ENCODE assay signal across 8 mouse cellular contexts in genomic region chr11:116110131-116110530, GRCm38 (mm10). TPM values are rescaled to one million over a fixed set of nuclear protein-coding genes. Genes with fewer than 3 reads are reported as not detected.
DNase-seq lines count a peak whose midpoint lies in the region; ATAC-seq and TF ChIP-seq lines count a peak whose summit lies in the region.

No protein-coding gene starts in this region.

- peak; percentile 39 for DNase-seq in left cerebral cortex, postnatal 4 days
- DNase-seq in left cerebral cortex, postnatal 36 days (ENCODE audit: low spot score in 2 of 2): no peak
- no peak for DNase-seq in forebrain, postnatal 0 days
- DNase-seq in hindbrain, embryonic 11.5 days (ENCODE audit: low spot score): peak; percentile 34
- DNase-seq in limb, embryonic 14.5 days (ENCODE audit: low spot score): no peak
- DNase-seq in embryo, embryonic 10.5 days (ENCODE audit: low spot score): no peak
- no peak for DNase-seq in left cerebral cortex, adult 18-20 months (ENCODE audit: low spot score in 2 of 2)

- H3K4me2 ChIP-seq in forebrain, postnatal 0 days (ENCODE audit: low read depth): peak overlapping the region; percentile 56
- H3K4me2 ChIP-seq in hindbrain, embryonic 11.5 days (replicated peaks; ENCODE audit: low read depth, low read length): peak overlapping the region; percentile 25
- H3K4me2 ChIP-seq in limb, embryonic 14.5 days (replicated peaks; ENCODE audit: low read depth, low read length, severe bottlenecking): peak overlapping the region; percentile 69
- peak overlapping the region; percentile 49 for H3K4me2 ChIP-seq in midbrain, embryonic 15.5 days

- no peak for TF ChIP-seq CTCF in forebrain, postnatal 0 days (IDR thresholded peaks at IDR 0.05; ENCODE audit: low read depth)

- H3K27me3 ChIP-seq in forebrain, postnatal 0 days (ENCODE audit: insufficient read depth, low read length): peaks cover 42% of the 10 kb centered on the region
- H3K27me3 ChIP-seq in hindbrain, embryonic 11.5 days (ENCODE audit: control insufficient read depth, insufficient read depth, low read length): peaks cover 54% of the 10 kb centered on the region
- H3K27me3 ChIP-seq in limb, embryonic 14.5 days (ENCODE audit: control insufficient read depth, insufficient read depth, low read length): peaks cover 48% of the 10 kb centered on the region
- peaks cover 64% of the 10 kb centered on the region for H3K27me3 ChIP-seq in midbrain, embryonic 15.5 days (replicated peaks)

- H3K4me1 ChIP-seq in forebrain, postnatal 0 days (ENCODE audit: insufficient read depth): no peaks in the 10 kb centered on the region
- H3K4me1 ChIP-seq in hindbrain, embryonic 11.5 days (replicated peaks; ENCODE audit: control insufficient read depth, insufficient read depth, low read length): peaks cover 8% of the 10 kb centered on the region
- peaks cover 28% of the 10 kb centered on the region for H3K4me1 ChIP-seq in limb, embryonic 14.5 days (ENCODE audit: control insufficient read depth, insufficient read depth, low read length)
- H3K4me1 ChIP-seq in midbrain, embryonic 15.5 days: peaks cover 32% of the 10 kb centered on the region

- H3K9ac ChIP-seq in forebrain, postnatal 0 days: 0 out of 2 replicates have a peak overlapping the region, but pooled peaks have one; percentile 33
- H3K9ac ChIP-seq in hindbrain, embryonic 11.5 days (ENCODE audit: low read depth, low read length): no peak overlapping the region
- H3K9ac ChIP-seq in limb, embryonic 14.5 days (ENCODE audit: low read depth, low read length, severe bottlenecking): peak overlapping the region; percentile 61
- H3K9ac ChIP-seq in midbrain, embryonic 15.5 days: no peak overlapping the region

- no peaks in the 10 kb centered on the region for H3K36me3 ChIP-seq in forebrain, postnatal 0 days (ENCODE audit: insufficient read depth)
- no peaks in the 10 kb centered on the region for H3K36me3 ChIP-seq in hindbrain, embryonic 11.5 days (ENCODE audit: control insufficient read depth, insufficient read depth, low read length)
- H3K36me3 ChIP-seq in limb, embryonic 14.5 days (ENCODE audit: control insufficient read depth, insufficient read depth, low read length): no peaks in the 10 kb centered on the region
- H3K36me3 ChIP-seq in midbrain, embryonic 15.5 days (replicated peaks): no peaks in the 10 kb centered on the region

- WGBS in forebrain, postnatal 0 days: 2% methylated on average over 34 of the region's 35 CpGs
- 4% methylated on average over 22 of the region's 35 CpGs for WGBS in hindbrain, embryonic 11.5 days
- WGBS in limb, embryonic 14.5 days: under 1% methylated on average over 21 of the region's 35 CpGs
- WGBS in midbrain, embryonic 15.5 days: 2% methylated on average over 35 of the region's 35 CpGs

- peak overlapping the region; percentile 32 for H3K4me3 ChIP-seq in forebrain, postnatal 0 days (ENCODE audit: low read depth, low read length)
- H3K4me3 ChIP-seq in hindbrain, embryonic 11.5 days (ENCODE audit: low read depth, low read length): peak overlapping the region; percentile 21
- peak overlapping the region; percentile 52 for H3K4me3 ChIP-seq in limb, embryonic 14.5 days (replicated peaks; ENCODE audit: low read length)
- peak overlapping the region; percentile 35 for H3K4me3 ChIP-seq in midbrain, embryonic 15.5 days

- H3K9me3 ChIP-seq in forebrain, postnatal 0 days (ENCODE audit: low read length): no peaks in the 10 kb centered on the region
- no peaks in the 10 kb centered on the region for H3K9me3 ChIP-seq in hindbrain, embryonic 11.5 days (ENCODE audit: control insufficient read depth, low read length)
- H3K9me3 ChIP-seq in limb, embryonic 14.5 days (ENCODE audit: control insufficient read depth, low read length): no peaks in the 10 kb centered on the region
- H3K9me3 ChIP-seq in midbrain, embryonic 15.5 days: no peaks in the 10 kb centered on the region

- ATAC-seq in forebrain, postnatal 0 days: peak; percentile 48; the same call in 1 of the 2 replicates
- no peak for ATAC-seq in hindbrain, embryonic 11.5 days (ENCODE audit: low FRiP score)
- peak; percentile 51; the same call in 1 of the 2 replicates for ATAC-seq in limb, embryonic 14.5 days (ENCODE audit: low FRiP score, low read depth)
- ATAC-seq in midbrain, embryonic 15.5 days (replicated peaks): peak; percentile 45; the same call in 1 of the 2 replicates

- no peak overlapping the region for H3K27ac ChIP-seq in forebrain, postnatal 0 days (ENCODE audit: low read depth, low read length)
- H3K27ac ChIP-seq in hindbrain, embryonic 11.5 days (ENCODE audit: low read depth, low read length): no peak overlapping the region
- peak overlapping the region; percentile 46 for H3K27ac ChIP-seq in limb, embryonic 14.5 days (replicated peaks; ENCODE audit: low read depth, low read length)
- H3K27ac ChIP-seq in midbrain, embryonic 15.5 days: no peak overlapping the region

- intact Hi-C loops in left cerebral cortex, postnatal 4 days (cut with DNase I): no loop called here
- intact Hi-C loops in left cerebral cortex, postnatal 36 days (cut with DNase I): no loop called here

- TF ChIP-seq POLR2A in limb, embryonic 14.5 days (IDR thresholded peaks at IDR 0.05; ENCODE audit: borderline replicate concordance, extremely low read depth, insufficient read depth, insufficient read length): no peak

RNA-seq across cellular contexts. Expression of gene Trim47, which starts 16.9 kb away (rescaled TPM):
- total RNA-seq in left cerebral cortex, postnatal 4 days (2021): 1 to 10 TPM; 9.2 to 9.3 TPM
- 1 to 10 TPM; 7.0 to 9.6 TPM for total RNA-seq in left cerebral cortex, postnatal 36 days (2021)
- 10.5 and 13.0 TPM in 2 replicates for total RNA-seq in forebrain, postnatal 0 days (2014; rRNA removed)
- 6.6 and 7.8 TPM in 2 replicates for polyA plus RNA-seq in forebrain, postnatal 0 days (2015; fragmentation: Nextera tagmentation; extraction: Ambion mirVana)
- 3.0 TPM in 2 replicates for polyA plus RNA-seq in hindbrain, embryonic 11.5 days (2014; fragmentation: Nextera tagmentation; extraction: Ambion mirVana)
- 25.5 and 35.2 TPM in 2 replicates for polyA plus RNA-seq in limb, embryonic 14.5 days (2012; rRNA removed)
- 25.1 and 28.5 TPM in 2 replicates for polyA plus RNA-seq in limb, embryonic 14.5 days (2014; fragmentation: Nextera tagmentation; extraction: Ambion mirVana)
- polyA plus RNA-seq in midbrain, embryonic 15.5 days (2015; fragmentation: Nextera tagmentation; extraction: Ambion mirVana): 10.5 and 12.2 TPM in 2 replicates
- 1 to 10 TPM; 7.3 to 7.9 TPM for total RNA-seq in left cerebral cortex, adult 18-20 months (2021)

RNA-seq across cellular contexts. Expression of gene Trim65, which starts 20.8 kb away (rescaled TPM):
- 1 to 10 TPM; 4.9 to 5.2 TPM for total RNA-seq in left cerebral cortex, postnatal 4 days (2021)
- total RNA-seq in left cerebral cortex, postnatal 36 days (2021): 1 to 10 TPM; 7.2 to 8.4 TPM
- 4.2 and 5.0 TPM in 2 replicates for total RNA-seq in forebrain, postnatal 0 days (2014; rRNA removed)
- polyA plus RNA-seq in forebrain, postnatal 0 days (2015; fragmentation: Nextera tagmentation; extraction: Ambion mirVana): 1.2 and 1.9 TPM in 2 replicates
- polyA plus RNA-seq in hindbrain, embryonic 11.5 days (2014; fragmentation: Nextera tagmentation; extraction: Ambion mirVana): 1.4 and 2.5 TPM in 2 replicates
- polyA plus RNA-seq in limb, embryonic 14.5 days (2012; rRNA removed): 4.9 and 6.2 TPM in 2 replicates
- 3.1 and 4.1 TPM in 2 replicates for polyA plus RNA-seq in limb, embryonic 14.5 days (2014; fragmentation: Nextera tagmentation; extraction: Ambion mirVana)
- 2.7 and 3.1 TPM in 2 replicates for polyA plus RNA-seq in midbrain, embryonic 15.5 days (2015; fragmentation: Nextera tagmentation; extraction: Ambion mirVana)
- total RNA-seq in left cerebral cortex, adult 18-20 months (2021): 1 to 10 TPM; 7.3 to 7.9 TPM

RNA-seq across cellular contexts. Expression of gene Wbp2, which starts 23.3 kb away (rescaled TPM):
- 100 to 1,000 TPM; 171 to 176 TPM for total RNA-seq in left cerebral cortex, postnatal 4 days (2021)
- total RNA-seq in left cerebral cortex, postnatal 36 days (2021): 100 to 1,000 TPM; 388 to 420 TPM
- total RNA-seq in forebrain, postnatal 0 days (2014; rRNA removed): 94.7 and 130 TPM in 2 replicates
- 281 and 287 TPM in 2 replicates for polyA plus RNA-seq in forebrain, postnatal 0 days (2015; fragmentation: Nextera tagmentation; extraction: Ambion mirVana)
- 85.4 and 88.6 TPM in 2 replicates for polyA plus RNA-seq in hindbrain, embryonic 11.5 days (2014; fragmentation: Nextera tagmentation; extraction: Ambion mirVana)
- polyA plus RNA-seq in limb, embryonic 14.5 days (2012; rRNA removed): 58.6 and 76.2 TPM in 2 replicates
- 56.8 and 57.7 TPM in 2 replicates for polyA plus RNA-seq in limb, embryonic 14.5 days (2014; fragmentation: Nextera tagmentation; extraction: Ambion mirVana)
- 165 and 173 TPM in 2 replicates for polyA plus RNA-seq in midbrain, embryonic 15.5 days (2015; fragmentation: Nextera tagmentation; extraction: Ambion mirVana)
- total RNA-seq in left cerebral cortex, adult 18-20 months (2021): 100 to 1,000 TPM; 464 to 477 TPM

RNA-seq across cellular contexts. Expression of gene Mrpl38, which starts 28.5 kb away (rescaled TPM):
- total RNA-seq in left cerebral cortex, postnatal 4 days (2021): 10 to 100 TPM; 52.2 to 54.0 TPM
- 10 to 100 TPM; 58.3 to 62.1 TPM for total RNA-seq in left cerebral cortex, postnatal 36 days (2021)
- total RNA-seq in forebrain, postnatal 0 days (2014; rRNA removed): 56.7 and 67.8 TPM in 2 replicates
- polyA plus RNA-seq in forebrain, postnatal 0 days (2015; fragmentation: Nextera tagmentation; extraction: Ambion mirVana): 60.7 and 63.6 TPM in 2 replicates
- 93.2 and 100 TPM in 2 replicates for polyA plus RNA-seq in hindbrain, embryonic 11.5 days (2014; fragmentation: Nextera tagmentation; extraction: Ambion mirVana)
- polyA plus RNA-seq in limb, embryonic 14.5 days (2012; rRNA removed): 52.6 and 56.4 TPM in 2 replicates
- polyA plus RNA-seq in limb, embryonic 14.5 days (2014; fragmentation: Nextera tagmentation; extraction: Ambion mirVana): 85.8 and 86.5 TPM in 2 replicates
- polyA plus RNA-seq in midbrain, embryonic 15.5 days (2015; fragmentation: Nextera tagmentation; extraction: Ambion mirVana): 81.7 and 85.1 TPM in 2 replicates
- total RNA-seq in left cerebral cortex, adult 18-20 months (2021): 10 to 100 TPM; 61.7 to 66.9 TPM

RNA-seq across cellular contexts. Expression of gene Unc13d, which starts 32.4 kb away (rescaled TPM):
- 1 to 10 TPM in 1 of 2 experiments, under 1 TPM in 1; 0.56 to 1.2 TPM for total RNA-seq in left cerebral cortex, postnatal 4 days (2021)
- 1 to 10 TPM in 1 of 2 experiments, under 1 TPM in 1; 0.93 to 1.0 TPM for total RNA-seq in left cerebral cortex, postnatal 36 days (2021)
- 0.46 and 0.86 TPM in 2 replicates for total RNA-seq in forebrain, postnatal 0 days (2014; rRNA removed)
- 0.29 and 0.58 TPM in 2 replicates for polyA plus RNA-seq in forebrain, postnatal 0 days (2015; fragmentation: Nextera tagmentation; extraction: Ambion mirVana)
- 1.1 and 1.3 TPM in 2 replicates for polyA plus RNA-seq in hindbrain, embryonic 11.5 days (2014; fragmentation: Nextera tagmentation; extraction: Ambion mirVana)
- 4.1 and 4.3 TPM in 2 replicates for polyA plus RNA-seq in limb, embryonic 14.5 days (2012; rRNA removed)
- polyA plus RNA-seq in limb, embryonic 14.5 days (2014; fragmentation: Nextera tagmentation; extraction: Ambion mirVana): 3.4 and 3.8 TPM in 2 replicates
- polyA plus RNA-seq in midbrain, embryonic 15.5 days (2015; fragmentation: Nextera tagmentation; extraction: Ambion mirVana): 0.70 and 1.5 TPM in 2 replicates
- total RNA-seq in left cerebral cortex, adult 18-20 months (2021): 1 to 10 TPM; 1.8 to 2.7 TPM

Comparison
In these comparisons a context has a peak if more than half of its experiments do, and no peak if none do; other contexts are left out.
1. DNase-seq: peak in left cerebral cortex, postnatal 4 days (single experiment) and hindbrain, embryonic 11.5 days (single experiment); none in left cerebral cortex, postnatal 36 days (0 of 2), forebrain, postnatal 0 days (single experiment), limb, embryonic 14.5 days (single experiment), embryo, embryonic 10.5 days (single experiment) and left cerebral cortex, adult 18-20 months (0 of 2).
2. H3K9ac ChIP-seq: peak in forebrain, postnatal 0 days (single experiment) and limb, embryonic 14.5 days (single experiment); none in hindbrain, embryonic 11.5 days (single experiment) and midbrain, embryonic 15.5 days (single experiment).
3. Peak in every context shown above with its lines, with median percentiles within 50 percentile points of each other: H3K4me2 ChIP-seq and H3K4me3 ChIP-seq.